Mouse (Mus musculus): ENCODE results near the gene Prss54. TPM values are rescaled to one million over a fixed set of nuclear protein-coding genes. Genes with fewer than 3 reads are reported as not detected.
"Not testable (repeated sequence)": the region's sequence is repeated elsewhere in the genome, so short reads cannot be mapped to it uniquely, and the experiment has no call there.

Prss54 gene
- polyA plus RNA-seq (2011; ENCODE audit: insufficient read length, low read depth, missing spikeins), result not detected in 2 replicates

DNA sequence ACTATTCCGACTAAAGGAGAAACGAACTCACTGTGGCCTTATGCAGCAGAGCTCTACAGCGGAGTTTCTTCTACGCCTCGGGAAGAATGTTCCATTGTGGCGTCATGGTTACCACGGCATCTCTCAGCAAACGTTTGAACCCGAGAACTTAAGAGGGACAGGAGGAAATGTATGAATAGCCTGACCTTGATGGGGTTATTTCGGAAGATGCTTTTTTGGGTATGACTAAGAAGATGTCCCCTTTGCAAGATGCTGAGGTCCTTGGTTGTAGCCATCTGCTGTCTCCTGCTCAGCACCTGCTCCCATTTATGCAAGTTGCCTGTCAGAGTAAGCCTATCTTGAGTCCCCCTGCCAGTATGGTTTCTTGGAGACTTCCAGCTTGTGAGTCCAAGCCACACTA is at the start of gene Prss54:
Gene Prss54, minus strand, starts transcription at position 101 of the 400 bp plus-strand sequence.
- Histone ChIP-seq H3K4me3 (ENCODE audit: insufficient read depth, low read length) (no peak within 1 kb of the TSS), H3K4me1 (ENCODE audit: control insufficient read depth, insufficient read depth, low read length) (no peaks in the 10 kb centered on the region), H3K27ac (ENCODE audit: insufficient read depth, low read length) (no peak within 1 kb of the TSS)
- TF ChIP-seq POLR2A (IDR thresholded peaks at IDR 0.05; ENCODE audit: low read depth, low read length) (no peak), CTCF (IDR thresholded peaks at IDR 0.05; ENCODE audit: borderline replicate concordance, insufficient read depth, low read length) (no peak)

- TF ChIP-seq CTCF (IDR thresholded peaks at IDR 0.05; ENCODE audit: borderline replicate concordance, insufficient read depth, low read length) (no peak), POLR2A (IDR thresholded peaks at IDR 0.05; ENCODE audit: low read depth, low read length) (no peak)
- no peak overlapping the region for H3K4me3 ChIP-seq (ENCODE audit: insufficient read depth, low read length)
- H3K4me1 ChIP-seq (ENCODE audit: control insufficient read depth, insufficient read depth, low read length), result no peaks in the 10 kb centered on the region
Measured at GRCm38 (mm10) chr8:95624833-95625232, 48.7 kb upstream of the Prss54 start.

GRCm38 (mm10) chr8:95620046-95620445 is 43.9 kb upstream of the Prss54 start:
- peaks cover 2% of the 10 kb centered on the region; the same call in 1 of the 2 replicates for H3K4me1 ChIP-seq (ENCODE audit: control insufficient read depth, insufficient read depth, low read length)
- H3K4me3 ChIP-seq (ENCODE audit: insufficient read depth, low read length), result no peak overlapping the region
- no peak overlapping the region for H3K27ac ChIP-seq (ENCODE audit: insufficient read depth, low read length)
- TF ChIP-seq POLR2A (IDR thresholded peaks at IDR 0.05; ENCODE audit: low read depth, low read length), result no peak
- no peak for TF ChIP-seq CTCF (IDR thresholded peaks at IDR 0.05; ENCODE audit: borderline replicate concordance, insufficient read depth, low read length)

More at GRCm38 (mm10) chr8:95624833-95625232, 48.7 kb upstream of the Prss54 start:
- H3K27ac ChIP-seq (ENCODE audit: insufficient read depth, low read length), result no peak overlapping the region

- TF ChIP-seq POLR2A (IDR thresholded peaks at IDR 0.05; ENCODE audit: low read depth, low read length) (no peak), CTCF (IDR thresholded peaks at IDR 0.05; ENCODE audit: borderline replicate concordance, insufficient read depth, low read length) (no peak)
- peaks cover 2% of the 10 kb centered on the region; the same call in 1 of the 2 replicates for H3K4me1 ChIP-seq (ENCODE audit: control insufficient read depth, insufficient read depth, low read length)
- H3K27ac ChIP-seq (ENCODE audit: insufficient read depth, low read length), result no peak overlapping the region
- no peak overlapping the region for H3K4me3 ChIP-seq (ENCODE audit: insufficient read depth, low read length)
Measured at GRCm38 (mm10) chr8:95616383-95616782, 40.2 kb upstream of the Prss54 start.

DNA sequence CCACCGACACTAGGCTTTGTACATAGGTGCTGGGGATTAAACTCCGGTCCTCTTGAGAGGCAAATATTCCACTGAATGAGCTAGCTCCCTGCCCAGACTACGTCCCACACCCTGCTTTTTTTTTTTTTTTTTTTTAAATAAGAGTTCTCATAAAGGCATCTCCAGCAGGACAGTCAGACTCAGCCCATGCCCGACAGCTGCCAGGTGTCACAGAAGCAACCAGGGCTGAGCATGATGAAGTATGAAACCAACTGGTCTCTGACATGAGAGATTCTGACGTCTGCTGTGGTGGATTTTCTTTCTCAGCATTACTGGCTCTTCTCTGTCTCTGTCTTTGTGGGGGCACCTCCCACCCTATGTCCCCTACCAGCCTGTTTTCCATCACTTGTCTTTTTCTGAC is 35.6 kb upstream of the Prss54 start:
- no peak overlapping the region for H3K4me3 ChIP-seq (ENCODE audit: insufficient read depth, low read length)
- H3K4me1 ChIP-seq (ENCODE audit: control insufficient read depth, insufficient read depth, low read length), result peaks cover 2% of the 10 kb centered on the region; the same call in 1 of the 2 replicates
- TF ChIP-seq CTCF (IDR thresholded peaks at IDR 0.05; ENCODE audit: borderline replicate concordance, insufficient read depth, low read length), result no peak
- H3K27ac ChIP-seq (ENCODE audit: insufficient read depth, low read length), result no peak overlapping the region

DNA sequence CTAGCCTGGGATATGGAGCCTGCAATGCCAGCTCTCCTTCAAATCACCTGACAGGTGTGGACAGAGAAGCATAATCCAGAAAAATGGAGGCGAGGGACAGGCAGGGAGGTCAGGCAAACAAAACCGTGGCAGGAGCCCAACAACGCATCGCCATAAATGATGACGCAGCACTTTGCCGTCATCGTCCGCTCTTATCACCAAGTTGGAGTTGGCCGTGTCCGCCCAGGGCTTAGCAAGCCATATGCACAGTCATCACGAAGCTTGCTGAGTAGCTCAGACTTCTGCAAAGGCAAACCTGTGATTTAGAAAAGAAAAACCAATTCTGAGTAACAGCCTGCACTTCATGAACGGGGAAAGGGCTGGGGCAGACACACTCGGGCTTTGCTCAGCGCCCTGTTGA is 34.6 kb upstream of the Prss54 start:
- no peak overlapping the region for H3K27ac ChIP-seq (ENCODE audit: insufficient read depth, low read length)
- H3K4me3 ChIP-seq (ENCODE audit: insufficient read depth, low read length), result no peak overlapping the region
- H3K4me1 ChIP-seq (ENCODE audit: control insufficient read depth, insufficient read depth, low read length), result no peaks in the 10 kb centered on the region
- TF ChIP-seq CTCF (IDR thresholded peaks at IDR 0.05; ENCODE audit: borderline replicate concordance, insufficient read depth, low read length), result no peak

DNA sequence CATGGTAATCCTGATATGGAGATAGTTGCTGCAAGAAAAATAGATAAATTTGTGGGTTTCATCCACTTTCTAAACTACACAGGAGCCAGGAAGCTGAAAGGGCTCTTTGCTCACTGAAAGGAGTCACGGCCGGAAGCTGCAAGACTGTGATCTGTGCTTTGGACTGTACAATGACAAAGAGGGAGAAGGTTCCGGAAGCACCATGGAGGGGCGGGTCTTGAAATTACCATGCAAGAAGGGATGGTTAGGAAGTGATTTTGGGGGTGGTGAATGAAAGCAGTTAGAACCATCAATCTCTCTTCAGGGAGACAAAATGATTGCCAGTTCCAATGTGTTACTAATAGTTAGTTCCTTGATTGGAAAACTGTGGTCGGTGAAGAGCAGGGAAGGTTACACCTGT is 33.3 kb upstream of the Prss54 start:
- Histone ChIP-seq H3K4me1 (ENCODE audit: control insufficient read depth, insufficient read depth, low read length) (no peaks in the 10 kb centered on the region), H3K4me3 (ENCODE audit: insufficient read depth, low read length) (no peak overlapping the region), H3K27ac (ENCODE audit: insufficient read depth, low read length) (no peak overlapping the region)
- TF ChIP-seq CTCF (IDR thresholded peaks at IDR 0.05; ENCODE audit: borderline replicate concordance, insufficient read depth, low read length) (no peak), POLR2A (IDR thresholded peaks at IDR 0.05; ENCODE audit: low read depth, low read length) (no peak)

DNA sequence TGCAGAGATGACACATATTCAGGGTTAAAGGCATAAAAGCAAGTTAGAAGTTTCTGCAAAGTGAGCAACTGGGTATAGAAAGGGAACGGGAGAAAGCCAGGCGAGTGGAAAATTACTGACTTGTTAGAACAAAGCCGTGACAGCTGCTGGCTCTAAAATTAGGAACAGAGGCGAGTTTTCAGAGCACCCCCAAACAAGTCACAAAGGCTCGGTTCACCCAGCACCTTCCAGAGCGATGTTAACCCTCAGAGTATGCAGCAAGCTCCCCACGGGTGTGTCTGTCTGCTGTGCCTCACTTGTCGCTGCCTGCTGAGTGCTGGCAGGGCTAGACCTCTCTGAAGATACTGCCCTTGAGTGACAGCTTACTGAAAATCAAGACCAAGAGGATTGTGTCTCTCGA is 31.1 kb upstream of the Prss54 start:
- no peaks in the 10 kb centered on the region for H3K4me1 ChIP-seq (ENCODE audit: control insufficient read depth, insufficient read depth, low read length)
- no peak overlapping the region for H3K27ac ChIP-seq (ENCODE audit: insufficient read depth, low read length)
- no peak for TF ChIP-seq CTCF (IDR thresholded peaks at IDR 0.05; ENCODE audit: borderline replicate concordance, insufficient read depth, low read length)
- no peak for TF ChIP-seq POLR2A (IDR thresholded peaks at IDR 0.05; ENCODE audit: low read depth, low read length)
- H3K4me3 ChIP-seq (ENCODE audit: insufficient read depth, low read length), result no peak overlapping the region

DNA sequence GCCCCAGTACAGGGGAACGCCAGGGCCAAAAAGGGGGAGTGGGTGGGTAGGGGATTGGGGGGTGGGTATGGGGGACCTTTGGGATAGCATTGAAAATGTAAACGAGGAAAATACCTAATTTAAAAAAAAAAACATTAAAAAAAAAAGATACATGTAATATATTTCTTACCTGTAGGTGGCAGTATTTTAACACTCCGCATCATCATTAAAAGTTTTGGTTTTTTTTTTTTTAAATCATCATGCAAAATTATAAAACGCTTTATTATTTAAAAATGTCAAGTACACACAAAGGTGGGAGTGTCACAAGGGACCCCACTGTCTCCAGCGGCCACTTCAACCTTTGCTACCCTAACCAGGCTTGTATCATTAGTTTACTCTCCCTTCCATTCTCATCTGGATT is 30.4 kb upstream of the Prss54 start:
- not testable (repeated sequence) for H3K4me3 ChIP-seq (ENCODE audit: insufficient read depth, low read length); H3K4me1 ChIP-seq (ENCODE audit: control insufficient read depth, insufficient read depth, low read length); H3K27ac ChIP-seq (ENCODE audit: insufficient read depth, low read length)

DNA sequence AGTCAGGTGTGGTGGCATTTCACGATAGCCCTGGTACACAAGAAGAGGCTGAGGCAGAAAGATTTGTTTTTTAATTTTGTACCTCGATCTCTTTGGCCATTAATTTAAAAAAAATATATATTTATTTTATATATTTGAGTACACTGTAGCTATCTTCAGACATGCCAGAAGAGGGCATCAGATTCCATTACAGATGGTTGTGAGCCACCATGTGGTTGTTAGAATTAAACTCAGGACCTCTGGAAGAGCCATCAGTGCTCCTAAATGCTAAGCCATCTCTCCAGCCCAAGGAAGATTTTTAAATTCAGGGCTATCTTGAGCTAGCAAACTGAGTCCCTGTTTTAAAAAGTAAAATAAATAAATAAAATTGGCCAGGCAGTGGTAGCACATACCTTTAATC is 26.0 kb upstream of the Prss54 start:
- no peaks in the 10 kb centered on the region for H3K4me1 ChIP-seq (ENCODE audit: control insufficient read depth, insufficient read depth, low read length)
- no peak overlapping the region for H3K4me3 ChIP-seq (ENCODE audit: insufficient read depth, low read length)
- no peak overlapping the region for H3K27ac ChIP-seq (ENCODE audit: insufficient read depth, low read length)
- TF ChIP-seq CTCF (IDR thresholded peaks at IDR 0.05; ENCODE audit: borderline replicate concordance, insufficient read depth, low read length), result no peak
- TF ChIP-seq POLR2A (IDR thresholded peaks at IDR 0.05; ENCODE audit: low read depth, low read length), result no peak

DNA sequence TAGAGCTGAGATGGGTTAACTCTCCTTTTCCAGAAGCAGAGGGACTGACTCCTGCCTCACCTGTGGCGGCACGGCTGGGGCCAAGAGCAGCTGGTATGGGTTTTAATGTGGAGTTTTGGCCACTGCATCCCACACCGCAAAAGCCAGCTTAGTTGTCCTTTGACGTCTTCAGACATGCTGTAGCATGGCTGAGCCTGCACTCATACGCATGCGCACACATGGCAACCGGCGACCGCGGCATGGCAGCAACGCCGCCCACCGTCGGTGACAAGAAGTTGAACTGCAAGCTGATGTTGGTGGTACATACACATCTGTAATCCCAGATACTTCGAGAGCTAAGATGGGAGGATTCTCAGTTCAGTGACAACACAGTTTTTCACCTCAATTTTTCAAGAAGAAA is 25.2 kb upstream of the Prss54 start:
- Histone ChIP-seq H3K4me1 (ENCODE audit: control insufficient read depth, insufficient read depth, low read length) (no peaks in the 10 kb centered on the region), H3K4me3 (ENCODE audit: insufficient read depth, low read length) (no peak overlapping the region), H3K27ac (ENCODE audit: insufficient read depth, low read length) (no peak overlapping the region)
- no peak for TF ChIP-seq POLR2A (IDR thresholded peaks at IDR 0.05; ENCODE audit: low read depth, low read length)
- no peak for TF ChIP-seq CTCF (IDR thresholded peaks at IDR 0.05; ENCODE audit: borderline replicate concordance, insufficient read depth, low read length)
